Mouse (Mus musculus): ENCODE measurements at regions not wholly inside any gene's neighbourhood (a gene's known extent, or its start where the extent isn't known, plus 50 kb on each side); places are given as distances from the start of the nearest gene placed in this dataset.

- TF ChIP-seq CTCF (conservative IDR thresholded peaks at IDR 0.05), result no peak
- no peak overlapping the region for H3K4me3 ChIP-seq
- H3K27ac ChIP-seq, result no peak overlapping the region
- DNase-seq (ENCODE audit: low spot score in 2 of 2), result peak; percentile 30
Observed at GRCm38 (mm10) chr6:27029008-27029407, 1106.0 kb downstream of the Grm8 start.

GRCm38 (mm10) chr6:27028377-27028776 lies 1106.6 kb downstream of the Grm8 start:
- Histone ChIP-seq H3K27ac (no peak overlapping the region), H3K4me3 (no peak overlapping the region)
- no peak for DNase-seq (ENCODE audit: low spot score in 2 of 2)
- TF ChIP-seq CTCF (conservative IDR thresholded peaks at IDR 0.05), result no peak

- no peak for TF ChIP-seq CTCF (conservative IDR thresholded peaks at IDR 0.05)
- no peak for DNase-seq (ENCODE audit: low spot score in 2 of 2)
- no peak overlapping the region for H3K4me3 ChIP-seq
- H3K27ac ChIP-seq, result no peak overlapping the region
Observed at GRCm38 (mm10) chr6:27021697-27022096, 1113.3 kb downstream of the Grm8 start.

- no peak for DNase-seq (ENCODE audit: low spot score in 2 of 2)
Observed at GRCm38 (mm10) chr6:27014475-27014874, 1120.5 kb downstream of the Grm8 start.

GRCm38 (mm10) chr6:26976613-26977012 lies 1158.4 kb downstream of the Grm8 start:
- no peak for TF ChIP-seq CTCF (conservative IDR thresholded peaks at IDR 0.05)
- no peak for DNase-seq (ENCODE audit: low spot score in 2 of 2)
- H3K4me3 ChIP-seq, result no peak overlapping the region

More at GRCm38 (mm10) chr6:27014475-27014874, 1120.5 kb downstream of the Grm8 start:
- no peak for TF ChIP-seq CTCF (conservative IDR thresholded peaks at IDR 0.05)
- no peak overlapping the region for H3K27ac ChIP-seq
- no peak overlapping the region for H3K4me3 ChIP-seq

GRCm38 (mm10) chr6:26949166-26949565 lies 1140.1 kb upstream of the Pot1a start:
- no peak overlapping the region for H3K4me3 ChIP-seq
- no peak for DNase-seq (ENCODE audit: low spot score in 2 of 2)
- no peak for TF ChIP-seq CTCF (conservative IDR thresholded peaks at IDR 0.05)
- H3K27ac ChIP-seq, result no peak overlapping the region

More at GRCm38 (mm10) chr6:26976613-26977012, 1158.4 kb downstream of the Grm8 start:
- no peak overlapping the region for H3K27ac ChIP-seq

Measured in layer of hippocampus, adult 2 months (tissue).